Mouse (Mus musculus) megakaryocyte, embryonic 14.5 days (primary cell): ENCODE measurements at regions not wholly inside any gene's neighbourhood (a gene's known extent, or its start where the extent isn't known, plus 50 kb on each side); places are given as distances from the start of the nearest gene placed in this dataset.

ENCODE experiments used
- FLI1 ChIP-seq: IDR thresholded peaks from 2 replicates; pipeline ENCODE4 v1.6.1; 2012; ENCODE audit warnings: low read length, inconsistent platforms, mixed read lengths
- GATA1 ChIP-seq: IDR thresholded peaks from 3 replicates; pipeline ENCODE4 v1.6.1; 2012; ENCODE audit warnings: mixed read lengths, low read length, inconsistent platforms, borderline replicate concordance

GRCm38 (mm10) chr16:29972741-29973141 is 91.4 kb upstream of the Hes1 start:
- no peak for TF ChIP-seq GATA1
- TF ChIP-seq FLI1: no peak
